Mouse (Mus musculus) neural tube, embryonic 14.5 days (tissue): ENCODE results near the gene Nrarp. TPM values are rescaled to one million over a fixed set of nuclear protein-coding genes. Genes with fewer than 3 reads are reported as not detected.
A peak's percentile ranks its signal among the peaks of the same experiment; 100 is the strongest.

Source experiments
- ATAC-seq: fragments of 200-750 bp; cut with Nextera tagmentation; 2 replicates; pipeline ENCODE4 v1.8.0; 2017; ENCODE audit warnings: low read depth, mild to moderate bottlenecking, moderate TSS enrichment, moderate library complexity
- H3K27ac ChIP-seq: fragments of 300-500 bp; sonication (generic); 2 replicates; pipeline ENCODE4 v1.5.1; 2014; ENCODE audit warnings: low read depth, mild to moderate bottlenecking, control low read depth, low read length, moderate library complexity, mixed read lengths
- H3K27me3 ChIP-seq: fragments of 300-500 bp; sonication (generic); 2 replicates; pipeline ENCODE4 v1.6.1; 2014; ENCODE audit warnings: low read length; ENCODE audit not compliant: control insufficient read depth, insufficient read depth
- H3K36me3 ChIP-seq: fragments of 300-500 bp; sonication (generic); 2 replicates; pipeline ENCODE4 v1.6.1; 2014; ENCODE audit warnings: low read length, mixed read lengths; ENCODE audit not compliant: control insufficient read depth, insufficient read depth
- H3K4me1 ChIP-seq: fragments of 300-500 bp; sonication (generic); 2 replicates; pipeline ENCODE4 v1.6.1; 2014; ENCODE audit warnings: low read length; ENCODE audit not compliant: control insufficient read depth, insufficient read depth
- H3K4me2 ChIP-seq: fragments of 300-500 bp; sonication (generic); 2 replicates; pipeline ENCODE4 v1.6.1; 2014; ENCODE audit warnings: mild to moderate bottlenecking, low read depth, low read length, control low read depth
- H3K4me3 ChIP-seq: fragments of 300-500 bp; sonication (generic); 2 replicates; pipeline ENCODE4 v1.5.1; 2014; ENCODE audit warnings: low read depth, low read length, control low read depth, mixed read lengths
- H3K9ac ChIP-seq: fragments of 300-500 bp; sonication (generic); replicated peaks from 2 replicates; pipeline ENCODE4 v1.6.1; 2014; ENCODE audit warnings: low read depth, mild to moderate bottlenecking, control low read depth, low read length, mixed read lengths
- H3K9me3 ChIP-seq: fragments of 300-500 bp; sonication (generic); 2 replicates; pipeline ENCODE4 v1.6.1; 2016; ENCODE audit warnings: low read length; ENCODE audit not compliant: control insufficient read depth
- WGBS: fragments of 180-500 bp; shearing (Covaris S2); extraction: QIAGEN DNeasy Blood & Tissue Kit; methylation state at CpG from one replicate; pipeline ENCODE4 v1.1.7; 2014; 5-methylcytosine and 5-hydroxymethylcytosine counted together
- polyA plus RNA-seq: library from polyadenylated mRNA; unstranded; fragments of >200 nt; fragmentation: Nextera tagmentation; extraction: Ambion mirVana; gene quantifications from 2 replicates; pipeline ENCODE4 v1.2.1, GENCODE M21; 2014

The Nrarp gene
- polyA plus RNA-seq, 1 experiment from 2014 or later, result 10.7 TPM

DNA sequence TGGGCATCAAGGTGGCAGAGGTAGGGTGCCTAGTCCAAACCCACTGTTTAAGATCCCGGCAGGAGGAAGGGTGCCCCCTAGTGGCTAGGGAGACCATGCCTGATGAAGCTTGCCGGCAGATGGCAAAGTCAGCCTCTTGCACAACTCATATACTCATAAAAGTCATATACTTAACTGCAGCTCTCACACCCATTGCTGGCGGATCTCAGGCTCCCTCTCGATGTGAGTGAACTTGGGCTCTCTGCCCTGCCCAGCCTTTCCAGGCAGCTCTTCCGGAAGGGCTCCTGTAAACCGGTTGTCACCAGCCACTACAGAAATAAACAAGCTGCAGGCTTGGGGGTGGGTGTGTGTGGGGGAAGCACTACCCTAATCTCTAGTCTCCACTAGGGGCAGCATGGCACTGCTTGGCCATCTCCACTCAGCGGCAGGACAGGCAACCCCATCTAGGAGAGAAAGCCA, 47.9 kb downstream of the Nrarp start:
- Histone ChIP-seq H3K4me1 (peaks cover 4% of the 10 kb centered on the region; the same call in 1 of the 2 replicates), H3K4me3 (no peak overlapping the region; the same call in 1 of the 2 replicates), H3K9me3 (no peaks in the 10 kb centered on the region), H3K4me2 (peak overlapping the region; percentile 31), H3K27ac (peak overlapping the region; percentile 34; the same call in 1 of the 2 replicates), H3K27me3 (no peaks in the 10 kb centered on the region), H3K36me3 (no peaks in the 10 kb centered on the region), H3K9ac (no peak overlapping the region; the same call in 1 of the 2 replicates)
- ATAC-seq, result no peak
- WGBS, result 1% methylated on average over 7 of the region's 7 CpGs

DNA sequence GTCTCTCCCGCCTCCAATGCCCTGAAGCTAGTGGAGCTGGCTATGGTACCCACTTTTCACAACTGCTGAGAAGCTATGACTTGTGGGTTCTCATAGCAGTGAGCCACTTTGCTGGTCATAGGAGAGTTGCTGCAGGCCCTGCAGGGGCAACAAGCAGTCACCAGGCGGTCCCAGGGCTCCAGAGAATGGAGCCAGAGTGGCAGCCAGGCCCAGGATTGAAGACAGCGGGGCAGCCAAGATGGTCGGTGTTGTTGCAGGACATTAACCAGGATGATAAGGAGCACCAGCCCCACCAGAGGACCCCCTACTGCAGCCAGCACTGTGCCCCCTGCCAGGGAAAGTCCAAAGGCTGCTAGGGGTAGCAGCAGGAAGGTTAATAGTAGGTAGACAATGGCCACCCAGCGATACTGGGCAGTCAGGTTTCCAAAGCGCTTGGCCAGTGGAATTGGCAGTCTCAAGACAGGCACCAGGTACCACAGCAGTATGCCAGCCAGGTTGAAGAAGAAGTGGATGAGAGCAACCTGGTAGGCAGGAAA, 48.5 kb downstream of the Nrarp start:
- Histone ChIP-seq H3K27me3 (no peaks in the 10 kb centered on the region), H3K4me1 (no peaks in the 10 kb centered on the region), H3K9ac (no peak overlapping the region), H3K9me3 (no peaks in the 10 kb centered on the region), H3K27ac (no peak overlapping the region), H3K4me3 (no peak overlapping the region), H3K4me2 (peak overlapping the region; percentile 31; the same call in 1 of the 2 replicates), H3K36me3 (no peaks in the 10 kb centered on the region)
- 71% methylated on average over 6 of the region's 6 CpGs for WGBS
- ATAC-seq, result no peak

DNA sequence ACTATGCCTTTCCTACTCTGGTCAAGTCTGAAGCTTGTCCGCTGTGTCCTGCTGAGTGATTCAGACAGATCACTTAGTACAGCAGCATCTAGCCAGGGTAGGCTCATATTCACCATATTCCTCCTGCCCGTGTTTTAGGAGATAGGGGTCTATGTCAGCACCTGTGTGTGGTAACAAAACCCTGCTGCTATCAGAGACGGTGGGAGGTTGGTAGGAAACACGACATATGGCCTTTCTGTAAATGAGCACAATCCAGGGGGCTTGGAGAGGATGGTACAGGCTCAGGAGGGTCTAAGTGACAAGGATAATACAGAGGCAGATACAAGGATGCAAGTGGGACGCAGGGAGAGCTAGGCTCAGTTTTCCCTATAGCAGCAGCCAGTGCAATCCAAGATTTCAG, 49.0 kb downstream of the Nrarp start:
- H3K4me3 ChIP-seq, result no peak overlapping the region
- ATAC-seq, result no peak
- no peak overlapping the region for H3K9ac ChIP-seq
- WGBS, result 87% methylated on average over 5 of the region's 5 CpGs
- H3K27me3 ChIP-seq, result no peaks in the 10 kb centered on the region
- no peaks in the 10 kb centered on the region for H3K9me3 ChIP-seq
- no peak overlapping the region for H3K27ac ChIP-seq
- H3K36me3 ChIP-seq, result no peaks in the 10 kb centered on the region
- no peak overlapping the region for H3K4me2 ChIP-seq
- no peaks in the 10 kb centered on the region for H3K4me1 ChIP-seq

DNA sequence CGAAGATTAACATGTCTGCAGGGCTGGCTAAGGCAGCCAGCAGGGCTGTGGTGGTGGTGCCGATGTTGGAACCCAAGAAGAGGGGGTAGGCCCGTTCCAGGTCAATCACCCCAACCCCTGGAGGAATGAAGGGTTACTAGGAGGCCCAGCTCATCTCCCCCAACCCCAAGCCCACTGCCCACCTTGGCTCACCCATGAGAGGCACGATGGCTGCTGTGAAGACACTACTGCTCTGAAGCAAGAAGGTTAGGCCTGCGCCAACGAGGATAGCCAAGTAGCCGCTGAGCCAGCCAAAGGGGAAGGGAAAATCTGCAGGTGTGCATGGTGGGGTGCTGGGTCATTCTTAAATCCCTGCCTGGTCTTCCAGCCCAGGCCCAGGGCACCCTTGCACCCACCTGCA, 50.0 kb downstream of the Nrarp start:
- H3K4me1 ChIP-seq, result no peaks in the 10 kb centered on the region
- no peak overlapping the region for H3K4me2 ChIP-seq
- H3K27ac ChIP-seq, result no peak overlapping the region
- no peaks in the 10 kb centered on the region for H3K9me3 ChIP-seq
- no peak overlapping the region for H3K4me3 ChIP-seq
- no peak for ATAC-seq
- no peaks in the 10 kb centered on the region for H3K36me3 ChIP-seq
- WGBS, result 84% methylated on average over 7 of the region's 7 CpGs
- no peaks in the 10 kb centered on the region for H3K27me3 ChIP-seq
- H3K9ac ChIP-seq, result no peak overlapping the region

DNA sequence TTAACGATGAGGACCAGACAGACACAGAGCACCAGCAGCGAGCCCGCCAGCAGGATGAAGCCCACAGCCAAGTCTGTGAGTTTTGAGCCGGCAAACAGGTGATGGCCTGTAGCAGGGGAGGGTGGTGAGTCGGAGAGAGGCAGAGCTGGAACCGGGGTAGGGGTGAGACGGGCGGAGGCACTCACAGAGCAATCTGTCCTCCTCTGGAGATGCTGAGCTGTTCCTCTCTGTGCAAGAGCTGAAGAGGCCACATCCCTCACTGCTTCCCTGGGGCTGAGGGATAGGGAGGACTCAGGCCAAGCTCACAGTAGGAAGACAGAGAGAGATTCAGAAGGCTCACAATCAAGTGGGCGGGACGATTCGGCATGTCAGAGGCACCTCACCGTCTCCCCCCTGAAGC, 50.5 kb downstream of the Nrarp start:
- 63% methylated on average over 12 of the region's 12 CpGs for WGBS
- H3K9me3 ChIP-seq, result no peaks in the 10 kb centered on the region
- no peak overlapping the region for H3K4me2 ChIP-seq
- H3K27me3 ChIP-seq, result no peaks in the 10 kb centered on the region
- no peak overlapping the region for H3K27ac ChIP-seq
- H3K9ac ChIP-seq, result no peak overlapping the region
- ATAC-seq, result no peak
- no peak overlapping the region for H3K4me3 ChIP-seq
- no peaks in the 10 kb centered on the region for H3K4me1 ChIP-seq
- H3K36me3 ChIP-seq, result no peaks in the 10 kb centered on the region

Other genes with a start within 250 kb of the Nrarp start
- gene Arrdc1, start 245.5 kb upstream of the Nrarp start, polyA plus RNA-seq, result 30.2 and 31.6 TPM in 2 replicates
- gene Zmynd19, start 231.0 kb upstream of the Nrarp start, polyA plus RNA-seq, result 18.1 and 26.0 TPM in 2 replicates
- 34.0 and 39.6 TPM in 2 replicates for gene Dph7, start 218.4 kb upstream of the Nrarp start, polyA plus RNA-seq
- 173 and 181 TPM in 2 replicates for gene Mrpl41, start 205.7 kb upstream of the Nrarp start, polyA plus RNA-seq
- 3.5 and 3.7 TPM in 2 replicates for gene Pnpla7, start 204.7 kb upstream of the Nrarp start, polyA plus RNA-seq
- gene Nsmf, start 126.4 kb upstream of the Nrarp start, polyA plus RNA-seq, result 137 and 143 TPM in 2 replicates
- gene Entpd8, start 100.5 kb upstream of the Nrarp start, polyA plus RNA-seq, result 0.27 TPM in 1 of 2 replicates, not detected in the other
- 0.17 TPM in 1 of 2 replicates, not detected in the other for gene Noxa1, start 85.6 kb upstream of the Nrarp start, polyA plus RNA-seq
- 0.88 and 1.4 TPM in 2 replicates for gene Tor4a, start 16.1 kb downstream of the Nrarp start, polyA plus RNA-seq
- 74.7 and 86.2 TPM in 2 replicates for gene Nelfb, start 30.7 kb downstream of the Nrarp start, polyA plus RNA-seq
- not detected in 2 replicates for gene Stpg3, start 33.9 kb downstream of the Nrarp start, polyA plus RNA-seq
- gene Fam166a, start 38.0 kb downstream of the Nrarp start, polyA plus RNA-seq, result 0.91 TPM in 1 of 2 replicates, not detected in the other
- 361 and 387 TPM in 2 replicates for gene Tubb4b, start 43.9 kb downstream of the Nrarp start, polyA plus RNA-seq
- gene Slc34a3, start 53.6 kb downstream of the Nrarp start, polyA plus RNA-seq, result not detected in 2 replicates
- gene Rnf224, start 56.0 kb downstream of the Nrarp start, polyA plus RNA-seq, result not detected in 2 replicates
- 147 and 191 TPM in 2 replicates for gene Rnf208, start 61.5 kb downstream of the Nrarp start, polyA plus RNA-seq
- 0.33 and 0.45 TPM in 2 replicates for gene Cysrt1, start 61.7 kb downstream of the Nrarp start, polyA plus RNA-seq
- 5.0 and 7.1 TPM in 2 replicates for gene AL732309.1, start 66.1 kb downstream of the Nrarp start, polyA plus RNA-seq
- 11.0 and 11.2 TPM in 2 replicates for gene Tmem203, start 74.7 kb downstream of the Nrarp start, polyA plus RNA-seq
- 11.5 and 12.3 TPM in 2 replicates for gene Tprn, start 81.9 kb downstream of the Nrarp start, polyA plus RNA-seq
- 177 and 182 TPM in 2 replicates for gene Ssna1, start 91.7 kb downstream of the Nrarp start, polyA plus RNA-seq
- 110 and 116 TPM in 2 replicates for gene Anapc2, start 91.7 kb downstream of the Nrarp start, polyA plus RNA-seq
- not detected in 2 replicates for gene Tmem210, start 107.4 kb downstream of the Nrarp start, polyA plus RNA-seq
- gene Lrrc26, start 109.2 kb downstream of the Nrarp start, polyA plus RNA-seq, result 0.45 TPM in 1 of 2 replicates, not detected in the other
- gene Grin1, start 138.4 kb downstream of the Nrarp start, polyA plus RNA-seq, result 60.8 and 89.4 TPM in 2 replicates
- gene Man1b1, start 151.6 kb downstream of the Nrarp start, polyA plus RNA-seq, result 59.9 and 85.5 TPM in 2 replicates
- 23.9 and 27.1 TPM in 2 replicates for gene Dpp7, start 175.6 kb downstream of the Nrarp start, polyA plus RNA-seq
- gene Uap1l1, start 184.9 kb downstream of the Nrarp start, polyA plus RNA-seq, result 4.6 and 5.2 TPM in 2 replicates
- gene Sapcd2, start 191.6 kb downstream of the Nrarp start, polyA plus RNA-seq, result 6.9 and 7.8 TPM in 2 replicates
- gene Entpd2, start 215.1 kb downstream of the Nrarp start, polyA plus RNA-seq, result 1.6 and 10.6 TPM in 2 replicates
- gene Npdc1, start 218.6 kb downstream of the Nrarp start, polyA plus RNA-seq, result 397 and 496 TPM in 2 replicates
- 0.17 and 0.23 TPM in 2 replicates for gene Fut7, start 242.5 kb downstream of the Nrarp start, polyA plus RNA-seq
- gene Abca2, start 247.9 kb downstream of the Nrarp start, polyA plus RNA-seq, result 16.2 and 17.0 TPM in 2 replicates